Mouse (Mus musculus) right cerebral cortex, postnatal 4 days (tissue): ENCODE measurements at regions not wholly inside any gene's neighbourhood (a gene's known extent, or its start where the extent isn't known, plus 50 kb on each side); places are given as distances from the start of the nearest gene placed in this dataset.

Experiments used
- DNase-seq: peaks from one replicate; pipeline ENCODE4 v3.0.0-alpha.2; 2022

DNA sequence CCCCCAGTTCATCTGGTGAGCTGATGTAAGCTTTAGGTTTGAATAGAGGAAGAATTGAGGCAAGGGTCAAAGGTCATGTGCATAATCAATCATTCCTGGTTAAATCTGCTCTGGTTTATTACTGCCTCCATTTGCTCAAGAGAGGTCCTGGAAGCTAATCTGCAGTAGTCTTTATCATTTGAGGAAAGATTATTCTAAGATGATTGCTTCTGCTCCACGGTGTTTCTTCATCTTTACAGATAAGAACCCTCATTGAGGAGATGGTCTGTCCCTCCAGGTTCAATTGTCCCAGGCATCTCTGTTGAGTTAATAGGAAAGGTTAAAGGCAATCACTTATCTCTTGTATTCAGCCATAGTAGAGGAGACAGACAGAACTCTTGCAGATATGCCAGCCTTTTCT, 3557.5 kb upstream of the Gm6569 start:
- DNase-seq = no peak

DNA sequence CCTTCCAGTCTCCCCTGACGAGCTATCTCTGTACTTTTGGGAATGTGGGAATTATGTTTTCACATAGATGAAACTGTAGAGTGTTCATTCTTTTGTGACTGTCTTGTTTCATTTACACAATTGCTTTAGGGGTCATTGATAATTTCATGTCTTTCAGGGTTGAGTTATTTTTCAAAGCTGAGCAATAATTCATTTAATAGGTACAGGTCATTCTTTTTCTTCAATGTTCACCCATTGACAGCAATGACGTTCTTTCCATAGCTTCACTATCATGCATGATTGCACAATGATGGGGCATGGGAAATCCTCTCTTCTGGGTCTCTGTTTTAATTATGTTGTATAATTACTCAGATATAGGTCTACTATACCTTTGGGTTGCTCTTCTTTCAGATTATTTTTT, 3512.6 kb upstream of the Gm6569 start:
- no peak for DNase-seq

DNA sequence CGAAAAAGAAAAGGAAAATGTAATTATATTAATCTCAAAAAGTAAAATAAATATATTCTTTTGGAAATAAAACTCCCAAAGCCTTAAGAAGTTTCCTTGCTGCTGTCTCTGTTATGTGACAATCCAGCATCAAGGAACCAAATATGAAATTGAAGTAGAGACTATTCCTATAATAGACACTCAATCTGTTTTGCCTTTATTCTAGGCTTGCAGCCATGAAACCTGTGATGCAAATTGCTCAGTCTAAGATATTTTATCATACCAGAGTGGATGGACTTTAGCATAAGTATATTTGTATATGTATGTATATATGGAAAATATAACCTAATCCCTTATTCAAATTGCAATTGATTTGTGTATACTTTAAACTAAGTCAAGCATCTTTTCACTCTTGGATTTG, 3495.1 kb upstream of the Gm6569 start:
- no peak for DNase-seq

DNA sequence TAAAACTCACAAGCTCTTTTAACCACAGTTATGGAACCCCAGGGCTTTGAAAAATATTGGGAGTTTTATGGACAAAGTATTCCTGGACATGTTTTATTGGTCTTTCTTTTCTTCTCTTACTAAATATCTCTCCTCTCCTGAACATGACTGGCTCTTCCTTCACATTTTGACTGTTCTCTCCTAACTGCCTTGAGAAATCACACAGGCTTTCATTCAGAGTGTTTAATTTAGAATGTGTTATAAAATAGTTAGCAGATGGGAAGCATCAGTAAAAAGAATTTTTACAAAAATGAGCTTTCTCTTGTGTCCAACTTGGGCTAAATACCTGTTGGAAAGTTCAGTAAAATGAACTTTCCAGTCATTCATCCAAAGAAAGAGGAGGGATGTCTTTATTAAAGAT, 3493.0 kb upstream of the Gm6569 start:
- no peak for DNase-seq

DNA sequence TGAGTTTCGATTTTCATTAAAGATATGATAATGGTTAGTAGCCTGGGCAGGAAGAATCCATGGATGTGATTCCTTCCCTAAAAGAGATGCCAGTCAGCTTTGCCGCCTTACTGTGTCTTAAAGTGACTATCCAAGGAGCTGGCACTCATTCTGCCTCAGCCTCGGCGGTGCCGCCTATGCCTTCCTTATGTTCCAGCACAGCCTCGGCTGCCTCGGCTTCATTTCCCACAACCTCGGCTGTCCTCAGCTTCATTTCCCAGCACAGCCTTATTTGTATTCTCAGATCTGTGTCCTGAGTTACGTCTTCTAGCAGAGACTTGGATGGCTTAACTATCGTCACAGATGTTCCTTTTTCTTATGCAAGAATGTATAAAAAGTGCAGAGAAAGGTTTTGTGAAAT, 3476.4 kb upstream of the Gm6569 start:
- DNase-seq = peak; percentile 7

DNA sequence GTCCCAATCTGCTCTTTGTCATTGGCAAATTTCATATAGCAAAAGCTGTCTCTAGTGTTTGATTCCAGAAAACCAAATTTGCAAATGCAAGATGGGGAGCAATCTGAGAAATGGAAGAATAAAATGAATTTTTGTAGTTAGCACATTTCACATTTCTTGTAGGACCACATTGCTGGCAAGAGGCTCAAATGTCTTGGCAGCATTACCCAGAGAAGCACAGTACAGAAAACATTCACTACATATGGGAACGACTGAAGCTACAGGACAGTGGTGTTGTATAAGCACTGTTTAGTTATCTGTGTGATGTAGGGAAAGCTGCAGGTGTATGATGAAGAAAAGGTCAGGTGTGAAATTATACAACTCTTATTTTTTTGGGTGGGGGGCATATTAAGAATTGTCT, 3449.7 kb upstream of the Gm6569 start:
- DNase-seq = peak; percentile 5

DNA sequence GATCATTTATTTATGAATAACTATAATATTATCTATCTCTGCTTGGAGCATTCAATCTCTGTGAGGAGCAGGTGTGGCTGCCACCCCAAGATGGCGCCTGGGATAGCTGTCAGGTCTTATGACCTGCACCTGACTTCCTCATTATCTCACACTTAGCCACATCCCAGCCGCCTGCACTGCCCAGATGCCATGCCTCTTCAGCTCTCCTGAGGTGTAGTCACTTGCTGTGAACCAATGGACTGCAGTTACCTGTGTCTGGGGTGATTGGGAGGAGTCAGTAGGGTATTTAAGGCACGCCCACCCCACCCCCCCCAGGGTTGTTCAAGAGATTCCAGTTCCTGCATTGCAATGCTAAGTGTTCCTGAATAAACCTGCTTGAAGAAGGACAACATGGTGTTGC, 3418.1 kb upstream of the Gm6569 start:
- DNase-seq = no peak

DNA sequence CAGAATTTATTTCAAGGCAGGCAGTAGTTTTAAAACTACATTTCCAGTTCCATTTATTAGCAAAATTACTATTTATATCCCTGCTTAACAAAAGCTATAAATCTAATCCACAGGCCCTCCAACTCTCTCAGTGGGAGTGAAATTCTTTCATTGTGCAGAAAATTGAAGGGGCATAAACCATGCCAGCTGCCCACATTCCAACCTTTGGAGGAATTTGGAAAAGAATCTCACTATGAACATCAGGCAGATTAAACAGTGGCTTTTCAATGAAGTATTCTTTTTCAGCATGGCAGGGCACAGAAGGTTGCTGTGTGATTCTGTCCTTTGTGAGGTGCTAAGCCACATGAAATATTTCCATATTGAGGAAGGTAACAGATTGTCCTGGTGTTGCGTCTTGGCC, 3408.8 kb upstream of the Gm6569 start:
- DNase-seq = no peak
